Mouse (Mus musculus) thymus, postnatal 10 days (tissue): ENCODE measurements at regions not wholly inside any gene's neighbourhood (a gene's known extent, or its start where the extent isn't known, plus 50 kb on each side); places are given as distances from the start of the nearest gene placed in this dataset.
"Not testable (repeated sequence)": the region's sequence is repeated elsewhere in the genome, so short reads cannot be mapped to it uniquely, and the experiment has no call there.

Experiments
- DNase-seq, 2 experiments: peaks; one replicate each; pipeline ENCODE4 v3.0.0; 2021; ENCODE audit warnings: low spot score in 2 of 2

DNA sequence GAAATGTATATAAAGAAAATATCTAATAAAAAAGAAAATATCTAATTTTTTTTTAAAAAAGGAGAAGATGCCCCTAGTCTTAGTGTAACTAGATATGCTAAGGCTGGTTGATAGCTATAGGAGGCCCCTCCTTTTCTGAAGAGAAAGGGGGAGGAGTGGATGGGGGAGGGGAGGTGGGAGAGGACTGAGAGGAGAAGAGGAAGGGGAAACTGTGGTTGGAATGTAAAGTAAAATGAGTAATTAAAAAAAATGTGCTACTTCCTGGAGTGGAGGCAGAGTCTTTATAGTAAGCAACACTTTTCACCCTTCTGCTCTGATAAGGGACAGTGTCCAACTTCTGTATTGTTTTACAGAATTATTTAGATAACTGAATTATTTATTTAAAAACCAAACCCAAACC is 513.6 kb upstream of the Fam160b2 start:
- no peak for DNase-seq

DNA sequence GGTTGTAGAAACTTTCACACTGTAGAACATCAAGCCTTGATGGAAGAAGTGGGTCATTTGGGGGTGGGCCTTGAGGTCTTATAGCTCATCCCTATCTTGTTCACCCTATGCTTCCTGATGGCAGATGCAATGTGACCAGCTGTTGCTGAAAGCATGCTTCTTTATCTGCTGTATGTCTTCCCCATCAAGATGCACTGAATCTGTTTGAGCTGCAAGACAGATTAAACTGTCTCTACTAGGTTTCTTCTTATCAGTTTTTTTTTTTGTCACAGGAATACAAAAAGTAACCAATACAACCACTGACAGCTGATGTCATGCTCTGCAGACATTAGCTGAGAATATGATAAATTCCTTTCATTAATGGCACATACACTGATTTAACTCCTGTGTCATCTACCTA is 505.0 kb upstream of the Fam160b2 start:
- DNase-seq: no peak

GRCm38 (mm10) chr14:71103955-71104354 is 504.3 kb upstream of the Fam160b2 start:
- DNase-seq: no peak

DNA sequence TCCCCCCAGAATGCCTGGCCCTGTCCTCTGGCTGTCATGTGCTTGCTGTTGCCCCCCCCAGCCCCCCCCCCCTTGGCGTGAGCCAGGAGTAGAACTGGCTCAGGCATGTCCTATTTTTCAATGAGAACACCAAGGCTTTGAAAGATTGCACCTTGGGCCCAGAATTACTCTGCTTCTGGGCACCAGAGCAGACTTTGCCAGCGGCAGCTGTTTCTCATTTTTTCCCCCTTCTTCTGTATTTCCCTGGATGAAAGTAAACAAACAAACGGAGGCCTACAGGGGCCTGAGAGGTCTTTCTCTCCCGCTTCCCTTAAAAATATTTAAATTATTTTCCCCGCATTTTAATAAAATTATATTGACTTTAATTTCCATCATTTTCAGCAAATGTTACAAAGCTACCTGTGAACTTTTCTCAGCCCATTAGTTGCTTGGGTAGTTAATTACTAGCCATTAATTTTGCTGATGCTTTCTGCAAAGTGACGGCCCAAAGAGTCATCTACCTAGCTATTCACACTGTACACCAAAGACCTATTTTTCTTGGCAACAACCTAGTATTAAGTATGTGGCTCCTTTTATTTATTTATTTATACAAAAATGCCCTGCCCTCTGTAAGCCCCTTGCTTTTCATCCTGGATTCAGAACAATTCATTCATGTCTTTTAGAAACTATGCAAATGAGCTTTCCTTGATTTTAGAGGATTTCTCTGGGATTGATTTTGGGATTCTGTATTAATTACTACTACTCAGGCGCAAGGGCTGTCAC is 496.2 kb upstream of the Fam160b2 start:
- DNase-seq: no peak

DNA sequence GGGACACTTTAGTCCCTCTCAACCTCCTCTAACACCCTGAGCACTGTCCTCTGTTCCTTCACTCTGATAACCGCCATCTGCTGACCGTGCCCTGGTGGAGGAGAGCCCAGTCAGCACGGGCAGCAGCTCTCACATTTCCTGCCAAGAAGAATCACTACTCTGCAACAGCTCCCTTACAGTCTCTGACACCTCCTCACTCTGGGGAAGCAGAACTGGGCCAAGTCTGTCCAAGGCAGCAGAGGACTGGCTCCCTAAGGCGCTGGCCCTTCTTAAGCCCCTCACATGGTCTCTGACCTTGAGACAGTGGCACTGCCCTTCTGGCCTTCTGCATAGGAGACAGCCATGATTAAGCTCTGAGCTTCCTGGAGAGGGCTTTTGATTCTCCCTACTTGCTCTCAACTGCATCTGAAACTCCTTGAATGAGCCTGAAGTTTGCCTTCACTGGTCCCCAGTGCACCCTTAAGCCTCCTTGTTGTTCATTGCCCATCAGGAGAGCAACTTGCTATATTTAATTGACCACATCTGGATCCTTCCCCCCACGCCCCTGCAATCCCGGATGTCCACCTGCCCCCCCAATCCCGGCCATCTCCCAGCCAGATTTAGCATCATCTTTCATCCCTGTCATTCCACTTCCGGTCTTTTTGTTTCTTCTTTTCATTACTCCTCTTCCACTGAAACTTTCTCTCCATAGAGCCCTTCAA is 493.1 kb upstream of the Fam160b2 start:
- no peak for DNase-seq

GRCm38 (mm10) chr14:71085721-71086120 is 486.1 kb upstream of the Fam160b2 start:
- no peak for DNase-seq

GRCm38 (mm10) chr14:71082327-71082726 is 482.7 kb upstream of the Fam160b2 start:
- no peak for DNase-seq

DNA sequence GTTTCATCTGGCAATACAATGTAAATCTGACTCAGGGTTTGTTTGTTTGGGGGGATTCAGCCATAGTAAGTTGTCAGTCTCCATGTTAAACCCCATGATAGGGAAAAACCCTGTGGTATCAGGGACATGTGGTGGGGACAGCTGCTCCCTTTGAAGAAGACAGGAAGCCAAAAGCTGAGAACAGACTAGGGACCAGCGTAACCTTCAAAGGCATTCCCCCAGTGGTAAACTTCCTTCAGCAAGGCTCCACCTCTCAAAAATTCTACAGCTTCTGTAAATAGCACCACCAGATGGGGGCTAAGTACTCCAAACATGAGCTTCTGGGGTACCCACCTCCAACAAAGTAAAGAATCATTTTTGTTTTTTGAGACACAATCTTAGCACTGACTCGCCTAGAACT is 476.0 kb upstream of the Fam160b2 start:
- peak; percentile 14 to 26 for DNase-seq

DNA sequence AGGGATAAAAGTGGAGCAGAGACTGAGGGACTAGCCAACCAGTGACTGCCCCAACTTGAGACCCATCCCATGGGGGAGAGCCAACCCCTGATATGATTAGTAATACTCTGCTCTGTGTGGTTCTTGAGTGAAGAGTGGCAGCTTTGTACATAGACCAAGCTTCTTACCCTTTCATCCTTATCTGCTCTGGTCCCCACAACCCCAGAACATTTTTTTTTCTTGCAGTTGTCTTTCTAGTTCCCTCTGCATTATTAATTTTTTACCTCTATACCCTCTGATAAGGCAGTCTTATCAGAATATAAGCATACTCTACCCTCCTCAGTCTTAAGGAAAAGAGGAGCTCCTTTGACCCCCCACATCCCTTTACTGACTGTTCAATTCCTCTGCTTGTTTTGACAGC is 474.4 kb upstream of the Fam160b2 start:
- no peak for DNase-seq

- DNase-seq: no peak
Observed at GRCm38 (mm10) chr14:71065669-71066068, 466.0 kb upstream of the Fam160b2 start.

- DNase-seq: no peak
Observed at GRCm38 (mm10) chr14:71056601-71057000, 457.0 kb upstream of the Fam160b2 start.

DNA sequence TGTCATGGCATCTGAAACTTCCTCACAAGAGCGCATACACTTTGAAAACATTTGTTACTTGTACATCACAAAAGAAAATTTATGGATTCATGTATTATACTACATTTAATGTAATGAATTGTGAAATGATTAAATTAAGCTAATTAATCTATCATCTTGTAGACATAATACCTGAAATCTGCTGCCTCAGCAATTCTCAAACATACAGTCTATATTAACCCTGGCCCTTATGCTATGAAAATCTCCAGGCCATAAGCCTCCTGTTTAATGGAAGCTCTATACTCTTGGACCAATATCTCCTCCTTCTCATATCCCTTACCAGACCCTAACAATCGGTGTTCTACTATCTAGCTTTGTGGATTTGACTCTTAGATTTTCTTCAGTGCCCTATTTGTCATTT is 455.8 kb upstream of the Fam160b2 start:
- DNase-seq: no peak

DNA sequence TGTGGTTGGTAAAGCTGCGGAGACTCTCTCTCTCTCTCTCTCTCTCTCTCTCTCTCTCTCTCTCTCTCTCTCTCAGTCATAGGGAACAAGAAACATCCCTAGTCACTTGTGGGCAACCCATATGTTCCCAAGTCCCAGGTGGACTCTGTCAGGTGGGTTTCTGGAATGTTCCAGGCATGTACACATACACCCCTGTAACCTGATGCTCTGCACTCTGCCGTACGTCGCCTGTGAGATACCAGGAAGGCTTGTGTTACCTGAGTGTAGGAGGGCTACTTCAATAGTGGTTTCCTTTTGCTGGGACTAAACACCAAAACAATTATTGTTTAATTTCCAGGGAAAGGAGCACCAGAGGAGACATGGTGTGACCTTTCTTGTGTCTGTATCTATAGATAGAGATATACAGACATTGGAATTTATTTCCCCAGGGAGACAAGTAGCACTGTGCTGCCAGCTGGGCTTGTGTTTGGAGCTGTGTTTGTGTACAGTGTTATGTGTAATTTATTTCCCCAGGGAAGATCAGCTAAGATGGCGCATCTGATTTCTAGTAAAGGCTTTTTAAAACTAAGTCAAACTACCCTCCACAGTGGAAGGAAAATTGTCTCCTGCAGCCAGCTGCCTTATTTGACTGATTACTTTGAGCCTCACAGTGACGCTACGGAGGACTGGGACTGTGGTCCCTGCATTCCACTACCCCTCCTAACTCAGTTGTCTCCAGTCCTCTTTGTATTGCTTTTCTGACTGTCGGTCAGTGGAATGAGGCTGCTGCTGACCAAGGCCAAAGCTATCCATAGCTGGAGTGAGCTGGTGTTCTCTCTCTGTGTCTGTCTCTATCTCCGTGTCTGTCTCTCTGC is 454.4 kb upstream of the Fam160b2 start:
- DNase-seq: no peak

GRCm38 (mm10) chr14:71047096-71047495 is 447.5 kb upstream of the Fam160b2 start:
- DNase-seq: no peak

- DNase-seq: not testable (repeated sequence)
Observed at GRCm38 (mm10) chr14:71043879-71044770, 444.5 kb upstream of the Fam160b2 start.

DNA sequence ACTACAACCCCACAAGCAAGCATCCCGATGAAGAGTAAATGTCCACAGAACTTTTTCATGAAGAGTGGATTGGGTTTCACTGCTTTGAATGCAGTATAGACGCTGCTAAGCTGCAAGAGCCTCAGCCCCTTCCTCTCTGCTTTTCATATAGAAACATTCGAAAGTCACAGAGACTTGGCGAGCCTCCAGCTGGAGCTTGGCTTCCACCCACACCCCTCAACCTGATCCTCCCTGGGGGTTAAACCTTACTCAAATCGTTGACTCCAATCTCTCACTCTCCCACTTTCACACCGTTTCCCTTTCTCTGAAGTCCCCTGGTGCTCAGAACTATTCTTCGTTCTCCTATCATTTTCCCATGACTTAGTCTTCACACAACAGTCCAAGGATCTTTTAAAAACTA is 437.0 kb upstream of the Fam160b2 start:
- DNase-seq: no peak

DNA sequence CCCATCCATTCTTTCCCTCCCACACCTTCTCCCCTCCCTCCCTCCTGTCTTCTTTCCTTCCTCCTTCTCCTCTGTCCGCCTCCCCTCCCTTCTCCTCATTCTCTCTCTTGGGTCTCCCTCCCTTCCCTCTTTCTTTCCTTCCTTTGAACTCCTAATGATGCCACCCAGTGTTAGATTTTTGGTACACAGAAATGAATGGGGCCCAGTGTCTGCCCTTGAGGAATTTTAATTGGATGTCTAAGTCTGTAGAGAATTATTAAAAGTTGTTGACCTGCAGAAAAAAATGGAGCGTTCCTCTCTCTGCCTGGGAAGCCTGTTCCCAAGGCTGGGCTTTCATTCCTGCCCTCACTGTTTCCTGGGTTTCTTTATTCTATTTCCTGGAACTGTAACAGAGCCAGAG is 434.0 kb upstream of the Fam160b2 start:
- DNase-seq: no peak

- DNase-seq: no peak
Observed at GRCm38 (mm10) chr14:71030164-71030880, 430.7 kb upstream of the Fam160b2 start.
